Mouse (Mus musculus) MEL (cell line): ENCODE data around the gene Srp54c.
"Not testable (repeated sequence)": the region's sequence is repeated elsewhere in the genome, so short reads cannot be mapped to it uniquely, and the experiment has no call there.

Experiments
- CHD2 ChIP-seq: IDR thresholded peaks from 2 replicates; pipeline ENCODE4 v1.6.1; 2011; ENCODE audit warnings: low read length, improper control_type of control experiment
- CTCF ChIP-seq, 3 experiments: IDR thresholded peaks in 2 of 3; conservative IDR thresholded peaks in 1 of 3; 2 replicates each; pipeline ENCODE4 v1.5.1; 2011 to 2012; ENCODE audit warnings: low read length in 3 of 3, low read depth in 2 of 3, mild to moderate bottlenecking in 2 of 3, improper control_type of control experiment in 1 of 3, inconsistent platforms in 1 of 3, mixed read lengths in 1 of 3, moderate library complexity in 1 of 3; ENCODE audit not compliant: control insufficient read depth in 1 of 3, insufficient read depth in 1 of 3, poor library complexity in 1 of 3, severe bottlenecking in 1 of 3
- KAT2A ChIP-seq: conservative IDR thresholded peaks from 2 replicates; pipeline ENCODE4 v1.6.1; 2012; ENCODE audit warnings: low read depth, low read length, improper control_type of control experiment, inconsistent platforms
- NELFE ChIP-seq: IDR thresholded peaks from 2 replicates; pipeline ENCODE4 v1.6.1; 2011; ENCODE audit warnings: low read depth, low read length, improper control_type of control experiment
- POLR2A ChIP-seq, 2 experiments: IDR thresholded peaks; 2 replicates each; pipeline ENCODE4 v1.6.1; 2011 to 2012; ENCODE audit warnings: low read length in 2 of 2, mild to moderate bottlenecking in 2 of 2, control low read depth in 1 of 2, improper control_type of control experiment in 1 of 2, low read depth in 1 of 2, moderate library complexity in 1 of 2; ENCODE audit not compliant: control insufficient read depth in 1 of 2, insufficient read depth in 1 of 2, poor library complexity in 1 of 2

DNA sequence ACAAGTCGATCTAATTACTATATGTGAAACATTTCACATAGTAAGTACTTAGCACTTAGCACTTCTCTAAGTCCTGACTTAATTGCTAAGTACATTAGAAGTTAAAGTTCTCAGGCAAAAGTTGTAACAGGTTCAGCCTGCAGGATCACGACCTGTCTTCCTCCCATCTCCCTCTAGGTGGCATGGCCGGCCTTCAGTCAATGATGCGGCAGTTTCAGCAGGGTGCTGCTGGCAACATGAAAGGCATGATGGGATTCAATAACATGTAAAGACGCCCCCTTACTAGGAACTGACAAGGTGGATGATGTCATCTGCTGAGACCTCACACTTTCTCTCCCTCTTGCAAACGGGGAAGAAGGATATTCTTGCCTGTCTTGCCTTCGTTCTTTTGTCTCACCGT is 32.0 kb downstream of the Srp54c start:
- TF ChIP-seq KAT2A; POLR2A (IDR thresholded peaks at IDR 0.05; ENCODE audit: control insufficient read depth in 1 of 2, insufficient read depth in 1 of 2, low read depth in 1 of 2, low read length in 2 of 2, poor library complexity in 1 of 2); CTCF (IDR thresholded peaks at IDR 0.05 in 2 of 3, conservative IDR thresholded peaks at IDR 0.05 in 1 of 3; ENCODE audit: control insufficient read depth in 1 of 3, insufficient read depth in 1 of 3, low read depth in 2 of 3, low read length in 3 of 3, poor library complexity in 1 of 3, severe bottlenecking in 1 of 3); NELFE; CHD2: not testable (repeated sequence)
